Mouse (Mus musculus): ENCODE results near the gene Gm9008. TPM values are rescaled to one million over a fixed set of nuclear protein-coding genes. Genes with fewer than 3 reads are reported as not detected.
"Not testable (repeated sequence)": the region's sequence is repeated elsewhere in the genome, so short reads cannot be mapped to it uniquely, and the experiment has no call there.

The Gm9008 gene
- polyA plus RNA-seq (2012; ENCODE audit: insufficient read depth, insufficient read length, missing spikeins), result not detected in 2 replicates

GRCm38 (mm10) chr6:76497054-76497835 lies at the start of gene Gm9008:
TSS of gene Gm9008 (minus strand) at chr6:76497784.
- not testable (repeated sequence) for H3K4me3 ChIP-seq (ENCODE audit: insufficient read depth, low read depth, low read length); H3K27ac ChIP-seq (replicated peaks; ENCODE audit: low read depth, low read length); H3K4me1 ChIP-seq (ENCODE audit: control insufficient read depth, insufficient read depth, insufficient read length, low read length)

- no peaks in the 10 kb centered on the region for H3K4me1 ChIP-seq (ENCODE audit: control insufficient read depth, insufficient read depth, insufficient read length, low read length)
- H3K27ac ChIP-seq (replicated peaks; ENCODE audit: low read depth, low read length), result no peak overlapping the region
- no peak overlapping the region for H3K4me3 ChIP-seq (ENCODE audit: insufficient read depth, low read depth, low read length)
Measured at GRCm38 (mm10) chr6:76521975-76522641, 24.5 kb upstream of the Gm9008 start.

GRCm38 (mm10) chr6:76510200-76510599 lies 12.6 kb upstream of the Gm9008 start:
- H3K4me3 ChIP-seq (ENCODE audit: insufficient read depth, low read depth, low read length), result no peak overlapping the region
- no peaks in the 10 kb centered on the region for H3K4me1 ChIP-seq (ENCODE audit: control insufficient read depth, insufficient read depth, insufficient read length, low read length)
- H3K27ac ChIP-seq (replicated peaks; ENCODE audit: low read depth, low read length), result no peak overlapping the region

DNA sequence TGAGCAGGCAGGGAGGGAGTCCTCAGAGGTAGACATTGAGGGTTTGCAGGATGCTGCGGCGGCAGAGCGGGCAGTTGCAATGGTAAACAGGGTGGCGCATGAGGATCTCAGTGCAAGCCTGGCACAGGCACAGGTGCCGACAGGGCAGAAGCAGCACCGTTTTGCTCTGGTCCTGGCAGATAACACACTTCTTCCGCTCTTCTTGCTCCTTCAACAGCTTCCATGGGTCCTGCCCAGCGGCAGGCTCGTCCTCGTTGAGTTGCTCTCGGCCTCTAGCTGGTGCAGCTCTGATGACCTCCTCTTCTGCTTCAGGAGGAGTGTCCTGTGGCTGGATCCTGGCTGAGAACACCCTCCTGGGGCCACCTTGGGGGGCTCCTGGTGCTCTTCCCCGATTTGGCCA lies 1.2 kb downstream of the Gm9008 start:
- H3K4me1 ChIP-seq (ENCODE audit: control insufficient read depth, insufficient read depth, insufficient read length, low read length); H3K27ac ChIP-seq (replicated peaks; ENCODE audit: low read depth, low read length); H3K4me3 ChIP-seq (ENCODE audit: insufficient read depth, low read depth, low read length): not testable (repeated sequence)

GRCm38 (mm10) chr6:76468194-76468593 lies 29.4 kb downstream of the Gm9008 start:
- H3K27ac ChIP-seq (replicated peaks; ENCODE audit: low read depth, low read length), result no peak overlapping the region
- no peak overlapping the region for H3K4me3 ChIP-seq (ENCODE audit: insufficient read depth, low read depth, low read length)
- H3K4me1 ChIP-seq (ENCODE audit: control insufficient read depth, insufficient read depth, insufficient read length, low read length), result no peaks in the 10 kb centered on the region

Data from brown adipose tissue, adult 24 weeks (tissue).